Mouse (Mus musculus) forebrain, embryonic 13.5 days (tissue): ENCODE data around the gene Olfr512. TPM values are rescaled to one million over a fixed set of nuclear protein-coding genes. Genes with fewer than 3 reads are reported as not detected.

Experiments
- ATAC-seq: fragments of 200-750 bp; cut with Nextera tagmentation; 2 replicates; pipeline ENCODE4 v1.8.0; 2017
- H3K27ac ChIP-seq: fragments of 300-500 bp; sonication (generic); 2 replicates; pipeline ENCODE4 v1.5.1; 2015; ENCODE audit warnings: inconsistent platforms, mild to moderate bottlenecking, moderate library complexity
- H3K27me3 ChIP-seq: fragments of 300-500 bp; sonication (generic); 2 replicates; pipeline ENCODE4 v1.6.1; 2015; ENCODE audit warnings: mild to moderate bottlenecking, inconsistent platforms
- H3K36me3 ChIP-seq: fragments of 300-500 bp; sonication (generic); 2 replicates; pipeline ENCODE4 v1.6.1; 2015; ENCODE audit warnings: mild to moderate bottlenecking, inconsistent platforms; ENCODE audit not compliant: poor library complexity, severe bottlenecking
- H3K4me1 ChIP-seq: fragments of 300-500 bp; sonication (generic); 2 replicates; pipeline ENCODE4 v1.6.1; 2015; ENCODE audit warnings: inconsistent platforms
- H3K4me2 ChIP-seq: fragments of 300-500 bp; sonication (generic); 2 replicates; pipeline ENCODE4 v1.6.1; 2015; ENCODE audit warnings: inconsistent platforms, mild to moderate bottlenecking, moderate library complexity
- H3K4me3 ChIP-seq: fragments of 300-500 bp; sonication (generic); 2 replicates; pipeline ENCODE4 v1.5.1; 2015; ENCODE audit warnings: mild to moderate bottlenecking, inconsistent platforms
- H3K9ac ChIP-seq: fragments of 300-500 bp; sonication (generic); 2 replicates; pipeline ENCODE4 v1.6.1; 2015; ENCODE audit warnings: mild to moderate bottlenecking, inconsistent platforms
- H3K9me3 ChIP-seq: fragments of 300-500 bp; sonication (generic); replicated peaks from 2 replicates; pipeline ENCODE4 v1.6.1; 2016; ENCODE audit warnings: inconsistent platforms
- WGBS: fragments of 180-500 bp; shearing (Covaris S2); methylation state at CpG from one replicate; pipeline ENCODE4 v1.1.7; 2015; 5-methylcytosine and 5-hydroxymethylcytosine counted together
- polyA plus RNA-seq: library from polyadenylated mRNA; unstranded; fragments of >200 nt; fragmentation: Nextera tagmentation; extraction: Ambion mirVana; gene quantifications from 2 replicates; pipeline ENCODE4 v1.2.1, GENCODE M21; 2015

Gene Olfr512
- not detected in 2 replicates for polyA plus RNA-seq

DNA sequence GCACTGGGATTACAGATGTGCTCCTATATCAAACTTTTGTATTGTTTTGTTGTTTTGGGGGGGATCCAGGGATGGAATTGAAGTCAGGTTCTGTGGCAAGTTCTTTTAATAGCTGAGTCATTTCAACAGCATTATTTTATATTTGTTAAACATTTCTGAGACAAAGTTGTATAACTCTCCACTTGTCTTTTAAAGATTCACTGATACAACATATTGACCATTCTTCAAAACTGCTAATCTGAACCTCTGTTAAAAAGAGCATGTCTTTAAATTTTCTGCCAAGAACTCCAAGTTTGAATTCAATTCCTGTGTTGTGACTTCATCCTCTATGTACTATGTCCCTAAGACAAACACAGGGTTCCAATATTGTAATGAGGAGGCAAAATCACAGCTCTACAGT, at the start of gene Olfr512:
Gene Olfr512, plus strand, starts transcription at position 301 of the 400 bp plus-strand sequence.
- Histone ChIP-seq H3K27ac (no peak within 1 kb of the TSS), H3K9ac (no peak within 1 kb of the TSS), H3K27me3 (no peaks in the 10 kb centered on the region), H3K36me3 (no peaks in the 10 kb centered on the region), H3K9me3 (no peaks in the 10 kb centered on the region), H3K4me1 (no peaks in the 10 kb centered on the region), H3K4me3 (no peak within 1 kb of the TSS), H3K4me2 (no peak within 1 kb of the TSS)
- ATAC-seq = no peak

DNA sequence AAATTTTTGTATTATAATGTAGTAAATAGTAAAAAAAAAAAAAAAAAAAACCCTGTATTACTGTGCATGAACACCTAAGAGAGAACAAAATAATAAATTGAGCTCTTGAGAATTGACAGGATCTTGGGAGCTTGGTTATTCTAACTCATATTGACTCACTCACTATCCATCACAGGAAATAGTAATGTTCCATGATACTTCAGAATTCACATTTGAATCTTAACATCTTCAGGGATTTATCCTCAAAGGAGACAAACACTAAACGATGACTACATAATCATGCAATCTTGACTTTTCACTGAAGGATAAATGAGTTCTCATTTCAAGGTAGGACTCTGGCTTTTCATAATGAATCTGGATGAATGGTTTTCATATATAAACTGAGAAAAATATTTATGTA, 47.0 kb upstream of the Olfr512 start, which contains the start of gene Olfr510:
Gene Olfr510, plus strand, starts transcription at position 301 of the 400 bp plus-strand sequence.
- Histone ChIP-seq H3K9ac (no peak within 1 kb of the TSS), H3K9me3 (no peaks in the 10 kb centered on the region), H3K36me3 (no peaks in the 10 kb centered on the region), H3K27ac (no peak within 1 kb of the TSS), H3K27me3 (no peaks in the 10 kb centered on the region), H3K4me1 (no peaks in the 10 kb centered on the region), H3K4me3 (no peak within 1 kb of the TSS), H3K4me2 (no peak within 1 kb of the TSS)
- ATAC-seq = no peak
- WGBS = 88% methylated on average over 1 of the region's 1 CpGs

DNA sequence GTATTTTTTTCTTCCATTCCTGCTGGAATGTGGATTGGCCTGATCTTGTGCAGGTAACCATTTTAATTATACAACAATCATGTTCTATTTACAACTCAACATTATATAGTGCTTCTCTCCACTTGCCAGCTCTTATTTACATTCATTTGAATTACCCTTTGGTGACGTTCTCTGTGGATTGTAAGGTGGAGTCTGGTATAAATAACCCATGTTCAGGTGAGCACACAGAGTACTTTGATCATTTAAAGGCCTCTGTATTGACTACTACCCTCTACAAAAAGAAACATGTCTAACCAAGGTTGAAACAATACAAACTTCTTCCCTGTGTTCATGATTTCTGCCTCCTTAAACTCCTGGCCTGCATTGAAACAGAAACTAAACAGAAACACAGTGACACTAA, 42.1 kb upstream of the Olfr512 start:
- no peak overlapping the region for H3K9ac ChIP-seq
- H3K4me3 ChIP-seq = no peak overlapping the region
- H3K36me3 ChIP-seq = no peaks in the 10 kb centered on the region
- H3K27ac ChIP-seq = no peak overlapping the region
- WGBS = 63% methylated on average over 1 of the region's 1 CpGs
- H3K4me1 ChIP-seq = no peaks in the 10 kb centered on the region
- ATAC-seq = no peak
- peaks cover 4% of the 10 kb centered on the region; the same call in 1 of the 2 replicates for H3K9me3 ChIP-seq
- H3K4me2 ChIP-seq = no peak overlapping the region
- no peaks in the 10 kb centered on the region for H3K27me3 ChIP-seq

DNA sequence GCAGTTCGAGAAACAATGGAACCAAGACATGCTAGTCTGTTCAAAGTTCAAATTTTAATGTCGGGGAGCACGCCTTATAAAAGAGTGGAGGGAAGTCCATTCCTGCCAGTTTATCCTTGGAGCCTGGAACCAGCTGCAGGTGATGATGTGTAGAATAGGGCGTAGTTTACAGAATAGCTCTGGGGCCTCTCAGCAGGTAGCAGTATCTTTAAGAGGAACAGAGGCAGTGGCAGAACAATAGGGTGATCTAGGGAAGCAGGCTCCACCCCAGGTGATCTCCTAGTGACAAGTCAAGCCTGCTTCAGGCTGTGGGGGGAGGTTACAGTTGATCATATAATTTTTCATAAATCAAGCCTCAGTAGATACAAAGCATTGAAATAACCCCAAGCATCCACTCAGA, 34.2 kb upstream of the Olfr512 start:
- no peaks in the 10 kb centered on the region for H3K36me3 ChIP-seq
- no peak overlapping the region for H3K9ac ChIP-seq
- no peak overlapping the region for H3K4me3 ChIP-seq
- WGBS = 84% methylated on average over 4 of the region's 4 CpGs
- H3K27ac ChIP-seq = no peak overlapping the region
- no peaks in the 10 kb centered on the region for H3K27me3 ChIP-seq
- H3K9me3 ChIP-seq = peaks cover 7% of the 10 kb centered on the region; the same call in 1 of the 2 replicates
- H3K4me2 ChIP-seq = no peak overlapping the region
- H3K4me1 ChIP-seq = no peaks in the 10 kb centered on the region
- ATAC-seq = no peak

DNA sequence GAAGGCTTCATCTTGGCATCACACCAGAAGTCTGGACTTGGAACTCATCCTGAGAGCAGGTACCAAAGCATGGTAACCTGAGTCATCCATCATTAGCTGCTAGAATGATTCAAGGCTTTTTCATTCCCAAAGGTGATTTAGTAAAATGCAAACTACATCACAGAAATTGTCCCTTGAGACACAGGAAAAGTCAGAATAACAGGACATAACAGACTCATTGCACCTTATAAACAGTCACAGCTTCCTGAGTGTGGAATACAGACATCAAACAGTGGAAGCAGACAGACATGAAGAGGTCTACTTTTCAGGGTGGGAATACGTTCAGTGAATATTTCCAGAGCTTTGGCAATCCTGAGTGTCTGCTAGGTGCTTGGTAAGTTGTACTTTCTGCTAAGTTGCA, 37.6 kb downstream of the Olfr512 start, which contains the start of gene Olfr513:
Gene Olfr513, plus strand, starts transcription at position 301 of the 400 bp plus-strand sequence.
- Histone ChIP-seq H3K4me1 (no peaks in the 10 kb centered on the region), H3K9me3 (no peaks in the 10 kb centered on the region), H3K36me3 (no peaks in the 10 kb centered on the region), H3K27ac (no peak within 1 kb of the TSS), H3K4me2 (no peak within 1 kb of the TSS), H3K9ac (no peak within 1 kb of the TSS), H3K4me3 (no peak within 1 kb of the TSS), H3K27me3 (no peaks in the 10 kb centered on the region)
- WGBS = 79% methylated on average over 1 of the region's 1 CpGs
- no peak for ATAC-seq

DNA sequence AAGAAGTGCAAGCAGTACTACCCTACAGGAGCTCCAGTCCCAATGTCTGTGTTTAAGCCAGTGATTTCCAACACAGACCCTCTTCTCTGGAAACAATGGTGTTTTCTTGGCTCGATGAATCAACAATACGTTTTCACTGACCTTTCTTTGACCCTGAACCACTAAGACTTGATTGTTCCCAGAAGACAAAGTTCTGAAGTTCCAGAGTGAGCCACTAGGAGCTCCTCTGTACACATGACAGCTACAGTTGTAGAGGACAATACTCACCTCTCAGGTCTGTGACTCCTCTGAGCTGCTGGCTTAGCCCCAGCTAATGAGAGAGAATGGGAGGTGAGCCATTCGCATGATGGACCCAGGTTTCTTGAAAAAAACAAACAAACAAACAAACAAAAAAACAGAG, 47.3 kb downstream of the Olfr512 start:
- H3K4me1 ChIP-seq = no peaks in the 10 kb centered on the region
- whole genome bisulfite sequencing = 27% methylated on average over 3 of the region's 3 CpGs
- no peaks in the 10 kb centered on the region for H3K36me3 ChIP-seq
- no peak for ATAC-seq
- H3K4me2 ChIP-seq = no peak overlapping the region
- H3K27ac ChIP-seq = no peak overlapping the region
- H3K4me3 ChIP-seq = no peak overlapping the region
- no peak overlapping the region for H3K9ac ChIP-seq
- no peaks in the 10 kb centered on the region for H3K27me3 ChIP-seq
- no peaks in the 10 kb centered on the region for H3K9me3 ChIP-seq

Other genes starting within 250 kb of the Olfr512 start
- gene Olfr498, start 248.0 kb upstream of the Olfr512 start, polyA plus RNA-seq = not detected in 2 replicates
- not detected in 2 replicates for gene Olfr502, start 188.3 kb upstream of the Olfr512 start, polyA plus RNA-seq
- not detected in 2 replicates for gene Olfr503, start 168.8 kb upstream of the Olfr512 start, polyA plus RNA-seq
- gene Olfr504, start 147.5 kb upstream of the Olfr512 start, polyA plus RNA-seq = not detected in 2 replicates
- gene Olfr506, start 102.5 kb upstream of the Olfr512 start, polyA plus RNA-seq = not detected in 2 replicates
- gene Olfr507, start 91.5 kb upstream of the Olfr512 start, polyA plus RNA-seq = not detected in 2 replicates
- gene Olfr508, start 83.3 kb upstream of the Olfr512 start, polyA plus RNA-seq = not detected in 2 replicates
- gene Olfr509, start 61.4 kb upstream of the Olfr512 start, polyA plus RNA-seq = not detected in 2 replicates
- gene Olfr510, start 46.9 kb upstream of the Olfr512 start, polyA plus RNA-seq = not detected in 2 replicates
- not detected in 2 replicates for gene Olfr513, start 37.7 kb downstream of the Olfr512 start, polyA plus RNA-seq
- not detected in 2 replicates for gene Olfr514, start 112.7 kb downstream of the Olfr512 start, polyA plus RNA-seq
- not detected in 2 replicates for gene Olfr516, start 137.2 kb downstream of the Olfr512 start, polyA plus RNA-seq
- not detected in 2 replicates for gene Olfr517, start 159.1 kb downstream of the Olfr512 start, polyA plus RNA-seq
- not detected in 2 replicates for gene Olfr518, start 171.7 kb downstream of the Olfr512 start, polyA plus RNA-seq
- gene Olfr519, start 181.1 kb downstream of the Olfr512 start, polyA plus RNA-seq = not detected in 2 replicates
- 0.05 TPM in 1 of 2 replicates, not detected in the other for gene Nlrp10, start 216.9 kb downstream of the Olfr512 start, polyA plus RNA-seq
- 84.0 and 84.5 TPM in 2 replicates for gene Eif3f, start 221.1 kb downstream of the Olfr512 start, polyA plus RNA-seq
- 27.1 and 31.5 TPM in 2 replicates for gene Tub, start 237.0 kb downstream of the Olfr512 start, polyA plus RNA-seq